Mouse (Mus musculus): Measurements from ENCODE around the gene Dnmt3c.
"Not testable (repeated sequence)": the region's sequence is repeated elsewhere in the genome, so short reads cannot be mapped to it uniquely, and the experiment has no call there.

Dnmt3c gene

DNA sequence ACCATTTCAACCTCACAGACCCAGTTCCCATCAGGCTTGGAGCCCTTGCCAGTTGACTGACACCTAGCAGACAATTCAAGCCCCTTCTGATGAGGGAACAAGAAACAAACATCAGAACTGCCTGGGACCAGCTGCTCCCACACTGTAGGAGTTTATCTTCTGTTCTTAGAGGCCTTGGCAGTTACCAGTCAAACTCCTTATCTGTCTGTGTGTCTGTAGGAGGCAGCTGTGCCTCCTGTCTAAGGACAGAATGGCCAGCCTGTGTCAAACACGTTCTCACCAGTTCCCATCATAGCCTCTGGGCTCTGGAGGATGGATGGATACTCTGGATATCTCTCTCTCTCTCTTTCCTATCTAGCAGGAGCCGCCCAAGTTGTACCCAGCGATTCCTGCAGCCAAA lies 21.4 kb downstream of the Dnmt3c start:
- CTCF ChIA-PET = not testable (repeated sequence)

DNA sequence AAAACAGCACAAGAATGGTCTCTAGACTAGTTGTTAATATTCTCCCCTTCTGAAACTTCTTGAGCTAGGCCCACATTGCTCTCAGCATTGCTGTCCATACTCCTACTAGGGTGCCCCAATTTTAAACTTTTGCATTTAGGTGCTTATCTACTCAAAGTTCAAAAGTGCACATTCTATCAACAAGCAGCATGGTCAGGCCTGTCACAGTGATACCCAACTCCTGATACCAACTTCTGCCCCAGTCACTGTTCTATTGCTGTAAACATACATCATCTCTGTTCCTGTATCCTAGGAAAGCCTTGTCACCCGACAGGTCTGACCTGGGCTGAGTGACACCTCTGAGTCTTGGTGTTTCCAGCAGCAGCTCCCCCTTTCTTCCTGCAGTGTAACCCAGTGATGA lies 26.6 kb downstream of the Dnmt3c start:
- CTCF ChIA-PET = no interaction called here

DNA sequence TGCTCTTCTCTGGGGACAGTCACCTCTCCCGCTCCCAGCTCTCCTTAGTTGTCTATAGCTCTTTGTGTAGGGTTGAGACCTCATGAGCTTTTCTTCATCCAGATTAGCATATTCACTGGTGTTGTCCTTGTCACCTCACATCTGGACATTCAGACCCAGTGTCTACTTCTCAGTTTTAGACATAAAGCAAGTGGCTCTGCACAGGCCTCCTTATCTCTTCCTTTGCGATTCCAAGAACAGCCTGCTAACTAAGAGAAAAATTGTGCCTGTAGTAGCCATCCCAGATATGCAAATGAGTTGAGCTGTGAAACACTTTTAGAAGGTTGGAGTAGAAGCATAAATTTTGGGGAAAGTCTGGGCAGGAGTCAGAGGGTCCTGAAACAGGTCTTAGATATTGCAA lies 28.0 kb downstream of the Dnmt3c start:
- CTCF ChIA-PET = no interaction called here

GRCm38 (mm10) chr2:153724871-153725270 lies 28.4 kb downstream of the Dnmt3c start:
- CTCF ChIA-PET = no interaction called here

DNA sequence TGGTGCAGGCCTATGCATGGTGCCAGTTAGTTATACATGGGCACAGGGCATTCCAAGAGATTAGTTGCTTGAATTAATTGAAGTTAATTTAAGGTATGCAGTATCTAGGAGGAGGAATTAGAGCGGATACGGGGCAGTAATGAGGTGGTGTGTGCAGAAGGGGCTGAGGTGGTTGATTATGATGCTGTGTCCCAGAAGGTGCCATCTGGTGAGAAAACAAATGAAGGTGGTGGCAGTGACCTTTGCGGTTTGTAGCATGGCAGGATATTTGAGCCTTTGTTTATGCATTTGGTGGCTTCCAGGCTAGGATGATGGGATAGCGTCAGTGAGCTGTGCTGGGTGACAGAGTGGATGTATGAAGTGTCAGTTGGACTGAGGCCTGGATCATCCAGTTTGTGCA lies 28.8 kb downstream of the Dnmt3c start:
- CTCF ChIA-PET = no interaction called here

- CTCF ChIA-PET = no interaction called here
These were observed 37.6 kb downstream of the Dnmt3c start for GRCm38 (mm10) chr2:153734033-153734432.

- CTCF ChIA-PET = interaction anchor here (0.6 kb wide), 1 partner anchor 923 kb away, joined by 3 read pairs; no protein-coding TSS in a partner anchor
These were observed 44.3 kb downstream of the Dnmt3c start, which contains the start of gene Mapre1 for GRCm38 (mm10) chr2:153740500-153741436. TSS of gene Mapre1 (plus strand) at chr2:153741274.

- CTCF ChIA-PET = interaction anchor here (0.9 kb wide), 1 partner anchor 10 kb away, joined by 3 read pairs; no protein-coding TSS in a partner anchor
These were observed 45.1 kb downstream of the Dnmt3c start for GRCm38 (mm10) chr2:153741437-153742065.

DNA sequence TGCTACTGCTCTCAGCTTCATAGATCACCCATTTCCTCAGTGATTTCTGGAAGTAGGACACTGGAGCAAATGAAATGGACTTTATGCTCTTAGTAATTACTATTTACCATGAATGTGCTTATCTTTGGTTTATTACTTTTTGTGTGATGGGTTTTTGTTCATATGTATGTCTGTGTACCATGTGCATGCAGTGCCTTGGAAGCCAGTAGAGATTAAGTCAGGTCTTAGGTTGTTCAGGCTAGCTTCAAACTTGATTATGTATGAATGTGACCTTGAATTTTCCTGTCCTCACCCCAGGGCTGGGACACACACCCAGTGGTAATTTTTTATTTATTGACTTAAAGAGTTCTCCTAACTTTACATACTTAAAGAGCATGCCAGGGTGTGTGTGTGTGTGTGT lies 51.5 kb downstream of the Dnmt3c start:
- CTCF ChIA-PET = interaction anchor here (0.7 kb wide), 1 partner anchor 121 kb away, joined by 4 read pairs; no protein-coding TSS in a partner anchor

DNA sequence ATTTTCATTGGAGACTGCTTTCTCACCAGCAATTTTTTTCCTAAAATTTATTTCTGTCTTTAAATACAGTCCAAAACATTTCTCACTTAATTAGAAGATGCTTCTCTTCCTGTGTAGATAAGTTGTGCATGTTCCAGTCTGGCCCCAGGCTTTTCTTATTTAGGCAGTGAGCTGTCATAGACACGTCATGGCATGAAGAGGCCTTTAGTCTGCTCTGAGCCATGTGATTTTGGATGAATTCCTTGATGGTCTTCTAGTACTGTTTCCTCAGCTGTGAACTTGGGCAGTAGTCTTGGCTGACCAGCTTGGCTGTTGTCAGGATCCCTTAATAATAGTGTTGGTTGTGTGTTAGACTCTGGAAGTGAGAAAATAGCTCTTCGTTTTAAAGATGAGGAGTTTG lies 53.9 kb downstream of the Dnmt3c start:
- CTCF ChIA-PET = no interaction called here

- CTCF ChIA-PET = interaction anchor here (0.6 kb wide), 1 partner anchor 11 kb away, joined by 3 read pairs; no protein-coding TSS in a partner anchor
These were observed 65.7 kb downstream of the Dnmt3c start for GRCm38 (mm10) chr2:153762121-153762520.

- CTCF ChIA-PET = no interaction called here
These were observed 71.0 kb downstream of the Dnmt3c start for GRCm38 (mm10) chr2:153767484-153767883.

- CTCF ChIA-PET = no interaction called here
These were observed 72.4 kb downstream of the Dnmt3c start for GRCm38 (mm10) chr2:153768881-153769280.

GRCm38 (mm10) chr2:153772950-153773349 lies 76.5 kb downstream of the Dnmt3c start:
- CTCF ChIA-PET = interaction anchor here (0.6 kb wide), 2 partner anchors 168 to 210 kb away, joined by 3 read pairs; no protein-coding TSS in a partner anchor

- CTCF ChIA-PET = no interaction called here
These were observed 79.0 kb downstream of the Dnmt3c start for GRCm38 (mm10) chr2:153775472-153775871.

GRCm38 (mm10) chr2:153778638-153779362 lies 82.3 kb downstream of the Dnmt3c start:
- CTCF ChIA-PET = interaction anchor here (0.6 kb wide), 1 partner anchor 467 kb away, joined by 3 read pairs; no protein-coding TSS in a partner anchor
